ENCODE assay signal across 13 mouse cellular contexts in genomic region chr6:34344135-34344850, GRCm38 (mm10). TPM values are rescaled to one million over a fixed set of nuclear protein-coding genes. Genes with fewer than 3 reads are reported as not detected.
DNase-seq lines count a peak whose midpoint lies in the region; ATAC-seq and TF ChIP-seq lines count a peak whose summit lies in the region.
"Had no signal": no experiment of that assay in that cellular context is flagged by ENCODE, and none has a peak within 500 bp of the region (broad histone marks: within the 10 kb centered on the region; RNA-seq: fewer than 3 reads in every experiment).

No protein-coding gene starts in this region.

- DNase-seq in forebrain, embryonic 11.5 days (ENCODE audit: low spot score), result peak; percentile 40
- no peak for DNase-seq in kidney, postnatal 25 days
- no peak for DNase-seq in testis, postnatal 14 days (ENCODE audit: low spot score)
- no peak for DNase-seq in thymus, postnatal 25 days
- no peak for DNase-seq in right cerebral cortex, postnatal 25 days

- 39% methylated on average over 10 of the region's 10 CpGs for WGBS in forebrain, embryonic 11.5 days
- 45% methylated on average over 10 of the region's 10 CpGs for WGBS in forebrain, embryonic 16.5 days
- 65% methylated on average over 10 of the region's 10 CpGs for WGBS in kidney, embryonic 15.5 days

- H3K4me2 ChIP-seq in forebrain, embryonic 11.5 days (ENCODE audit: low read depth, low read length, severe bottlenecking), result no peak overlapping the region
- no peak overlapping the region for H3K4me2 ChIP-seq in forebrain, embryonic 16.5 days (ENCODE audit: low read length)
- 0 out of 2 replicates have a peak overlapping the region, but pooled peaks have one; percentile 26 for H3K4me2 ChIP-seq in kidney, embryonic 15.5 days
- H3K4me2 ChIP-seq: liver, embryonic 11.5 days had no signal

- H3K9ac ChIP-seq in forebrain, embryonic 11.5 days (ENCODE audit: low read length), result no peak overlapping the region
- H3K9ac ChIP-seq in forebrain, embryonic 16.5 days (replicated peaks; ENCODE audit: low read depth, low read length), result no peak overlapping the region
- H3K9ac ChIP-seq in kidney, embryonic 15.5 days, result no peak overlapping the region
- H3K9ac ChIP-seq: heart, embryonic 15.5 days had no signal

- H3K27me3 ChIP-seq in forebrain, embryonic 11.5 days (ENCODE audit: control insufficient read depth, insufficient read depth, low read length), result no peaks in the 10 kb centered on the region
- H3K27me3 ChIP-seq in forebrain, embryonic 16.5 days (replicated peaks; ENCODE audit: control insufficient read depth, insufficient read depth, low read length), result no peaks in the 10 kb centered on the region
- H3K27me3 ChIP-seq in kidney, embryonic 15.5 days, result no peaks in the 10 kb centered on the region
- no peaks in the 10 kb centered on the region for H3K27me3 ChIP-seq in testis, adult 2 months (ENCODE audit: control insufficient read depth, insufficient read depth, low read length)
- H3K27me3 ChIP-seq: heart, embryonic 15.5 days had no signal

- H3K36me3 ChIP-seq in forebrain, embryonic 11.5 days (ENCODE audit: control insufficient read depth, insufficient read depth, low read length), result no peaks in the 10 kb centered on the region
- no peaks in the 10 kb centered on the region for H3K36me3 ChIP-seq in forebrain, embryonic 16.5 days (ENCODE audit: control insufficient read depth, insufficient read depth)
- H3K36me3 ChIP-seq in kidney, embryonic 15.5 days, result no peaks in the 10 kb centered on the region
- no peaks in the 10 kb centered on the region for H3K36me3 ChIP-seq in testis, adult 2 months (ENCODE audit: control insufficient read depth, insufficient read depth, low read length)
- H3K36me3 ChIP-seq: heart, embryonic 15.5 days had no signal

- TF ChIP-seq CTCF in testis, adult 2 months (IDR thresholded peaks at IDR 0.05; ENCODE audit: control insufficient read depth, insufficient read depth, insufficient replicate concordance, low read depth, low read length), result no peak

- no peak for ATAC-seq in forebrain, embryonic 11.5 days (replicated peaks; ENCODE audit: low FRiP score)
- ATAC-seq in forebrain, embryonic 16.5 days, result no peak
- no peak for ATAC-seq in kidney, embryonic 15.5 days (replicated peaks; ENCODE audit: low FRiP score)
- ATAC-seq: forebrain, embryonic 14.5 days; hindbrain, postnatal 0 days had no signal

- no peaks in the 10 kb centered on the region for H3K9me3 ChIP-seq in forebrain, embryonic 11.5 days (ENCODE audit: control insufficient read depth, low read length)
- H3K9me3 ChIP-seq in forebrain, embryonic 16.5 days (ENCODE audit: control insufficient read depth, low read length), result no peaks in the 10 kb centered on the region
- H3K9me3 ChIP-seq in kidney, embryonic 15.5 days (replicated peaks), result no peaks in the 10 kb centered on the region
- H3K9me3 ChIP-seq: heart, embryonic 15.5 days had no signal

- H3K4me3 ChIP-seq in forebrain, embryonic 11.5 days (ENCODE audit: low read depth, low read length), result no peak overlapping the region
- H3K4me3 ChIP-seq in forebrain, embryonic 16.5 days (replicated peaks; ENCODE audit: low read length), result no peak overlapping the region
- no peak overlapping the region for H3K4me3 ChIP-seq in kidney, embryonic 15.5 days (replicated peaks)
- H3K4me3 ChIP-seq in testis, adult 2 months (ENCODE audit: control insufficient read depth, low read depth, low read length), result peak overlapping the region; percentile 40
- H3K4me3 ChIP-seq: heart, embryonic 15.5 days had no signal

- H3K4me1 ChIP-seq in forebrain, embryonic 11.5 days (replicated peaks; ENCODE audit: control insufficient read depth, insufficient read depth, low read length), result no peaks in the 10 kb centered on the region
- H3K4me1 ChIP-seq in forebrain, embryonic 16.5 days (replicated peaks; ENCODE audit: control insufficient read depth, insufficient read depth, low read length), result 0 out of 2 replicates have a peak, but pooled peaks cover 2% of the 10 kb centered on the region
- peaks cover 14% of the 10 kb centered on the region; the same call in 1 of the 2 replicates for H3K4me1 ChIP-seq in kidney, embryonic 15.5 days
- peaks cover 18% of the 10 kb centered on the region for H3K4me1 ChIP-seq in testis, adult 2 months (ENCODE audit: control insufficient read depth, insufficient read depth, low read length)

- no peak overlapping the region for H3K27ac ChIP-seq in forebrain, embryonic 11.5 days (ENCODE audit: low read depth, low read length)
- no peak overlapping the region for H3K27ac ChIP-seq in forebrain, embryonic 16.5 days (ENCODE audit: low read length)
- no peak overlapping the region for H3K27ac ChIP-seq in kidney, embryonic 15.5 days
- peak overlapping the region; percentile 34; the same call in 1 of the 2 replicates for H3K27ac ChIP-seq in testis, adult 2 months (ENCODE audit: control insufficient read depth, insufficient read depth, low read depth, low read length)
- H3K27ac ChIP-seq: heart, embryonic 15.5 days; hindbrain, postnatal 0 days; stomach, postnatal 0 days had no signal

- no peak for TF ChIP-seq POLR2A in testis, adult 2 months (IDR thresholded peaks at IDR 0.05; ENCODE audit: control insufficient read depth, low read depth, low read length)

RNA-seq across cellular contexts. Expression of gene Akr1b8, which starts 9.6 kb away (rescaled TPM):
- polyA plus RNA-seq in forebrain, embryonic 11.5 days (2014; fragmentation: Nextera tagmentation; extraction: Ambion mirVana), result 18.9 and 19.9 TPM in 2 replicates
- polyA plus RNA-seq in forebrain, embryonic 16.5 days (2015; fragmentation: Nextera tagmentation; extraction: Ambion mirVana), result 1.7 and 2.2 TPM in 2 replicates
- 13.2 and 13.9 TPM in 2 replicates for polyA plus RNA-seq in kidney, embryonic 15.5 days (2015; fragmentation: Nextera tagmentation; extraction: Ambion mirVana)
- 26.1 and 29.6 TPM in 2 replicates for polyA plus RNA-seq in testis, adult 2 months (2012; rRNA removed)

RNA-seq across cellular contexts. Expression of gene Akr1b3, which starts 27.0 kb away (rescaled TPM):
- 180 and 186 TPM in 2 replicates for polyA plus RNA-seq in forebrain, embryonic 11.5 days (2014; fragmentation: Nextera tagmentation; extraction: Ambion mirVana)
- polyA plus RNA-seq in forebrain, embryonic 16.5 days (2015; fragmentation: Nextera tagmentation; extraction: Ambion mirVana), result 80.7 and 91.3 TPM in 2 replicates
- 184 and 190 TPM in 2 replicates for polyA plus RNA-seq in kidney, embryonic 15.5 days (2015; fragmentation: Nextera tagmentation; extraction: Ambion mirVana)
- 233 and 258 TPM in 2 replicates for polyA plus RNA-seq in testis, adult 2 months (2012; rRNA removed)

RNA-seq across cellular contexts. Expression of gene Akr1b10, which starts 39.7 kb away (rescaled TPM):
- polyA plus RNA-seq in forebrain, embryonic 11.5 days (2014; fragmentation: Nextera tagmentation; extraction: Ambion mirVana), result 11.0 and 11.2 TPM in 2 replicates
- 6.1 and 6.2 TPM in 2 replicates for polyA plus RNA-seq in forebrain, embryonic 16.5 days (2015; fragmentation: Nextera tagmentation; extraction: Ambion mirVana)
- polyA plus RNA-seq in kidney, embryonic 15.5 days (2015; fragmentation: Nextera tagmentation; extraction: Ambion mirVana), result 28.8 and 29.9 TPM in 2 replicates
- polyA plus RNA-seq in testis, adult 2 months (2012; rRNA removed), result 4.5 and 4.8 TPM in 2 replicates
